Mouse (Mus musculus) fibroblast of lung, adult 2 months (primary cell): ENCODE results near the gene Rrp7a.

Experiments used
- DNase-seq: peaks from one replicate; pipeline ENCODE4 v3.0.0-alpha.2; 2011; ENCODE audit warnings: low read depth

Gene Rrp7a

GRCm38 (mm10) chr15:83111874-83112273 is 10.7 kb downstream of the Rrp7a start:
- no peak for DNase-seq

GRCm38 (mm10) chr15:83111290-83111689 is 11.3 kb downstream of the Rrp7a start:
- no peak for DNase-seq

- no peak for DNase-seq
Measured at GRCm38 (mm10) chr15:83107814-83108213, 14.8 kb downstream of the Rrp7a start.

DNA sequence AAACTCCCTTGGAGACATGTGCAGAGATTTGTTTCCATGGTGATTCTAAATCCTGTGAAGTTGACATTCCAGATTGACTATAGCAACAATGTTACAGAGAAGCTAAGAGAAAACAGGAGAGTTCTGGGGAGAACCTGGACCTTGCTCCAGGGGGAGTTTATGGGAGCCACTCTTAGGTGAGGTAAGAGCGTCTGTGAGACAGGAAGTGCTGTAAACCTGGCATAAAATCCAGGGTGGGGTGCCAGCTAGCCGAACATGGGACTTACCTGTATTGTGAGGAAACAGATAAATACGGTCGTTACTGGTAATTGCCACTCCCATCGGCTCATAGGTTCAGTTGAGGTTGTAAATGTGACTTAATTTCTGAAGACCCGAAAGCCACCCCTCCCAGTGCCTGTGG is 16.2 kb downstream of the Rrp7a start:
- DNase-seq: no peak

DNA sequence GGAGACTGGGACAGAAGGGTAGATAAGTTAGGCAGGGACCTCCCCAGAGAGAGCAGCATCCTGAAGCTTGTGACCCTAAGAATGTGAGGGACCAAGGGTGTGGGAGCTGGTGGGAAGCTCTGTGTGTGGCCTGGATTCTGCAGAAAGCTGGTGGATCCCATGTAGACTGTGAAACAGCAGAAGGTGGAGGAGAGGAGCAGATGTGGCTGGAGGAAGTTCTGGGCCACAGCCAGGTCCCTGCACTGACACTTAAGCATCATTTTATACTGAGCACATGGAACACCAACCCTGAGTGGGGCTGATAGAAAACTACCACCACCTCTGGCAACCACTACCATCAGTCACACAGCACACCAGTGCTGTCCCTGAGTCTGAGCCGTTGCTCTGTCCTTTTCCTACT is 19.5 kb downstream of the Rrp7a start:
- no peak for DNase-seq

- no peak for DNase-seq
Measured at GRCm38 (mm10) chr15:83100332-83100662, 22.3 kb downstream of the Rrp7a start.

- peak; percentile 70 for DNase-seq
Measured at GRCm38 (mm10) chr15:83099533-83100331, 22.9 kb downstream of the Rrp7a start.

- no peak for DNase-seq
Measured at GRCm38 (mm10) chr15:83095950-83096349, 26.7 kb downstream of the Rrp7a start.

GRCm38 (mm10) chr15:83093687-83094086 is 28.9 kb downstream of the Rrp7a start:
- no peak for DNase-seq

GRCm38 (mm10) chr15:83090874-83091273 is 31.7 kb downstream of the Rrp7a start:
- DNase-seq: no peak

DNA sequence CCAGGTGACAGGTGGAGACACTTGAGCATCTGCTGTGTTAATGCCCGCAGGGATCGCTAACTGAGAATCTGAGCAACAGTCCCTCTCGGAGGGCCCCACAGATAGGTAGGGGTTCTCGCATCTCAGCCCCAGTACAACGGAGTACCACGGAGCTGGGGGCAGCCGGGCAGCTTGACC is 33.3 kb downstream of the Rrp7a start, which contains the start of gene Serhl:
TSS of gene Serhl (plus strand) at position 78 of the 177 bp plus-strand sequence.
- DNase-seq: no peak

DNA sequence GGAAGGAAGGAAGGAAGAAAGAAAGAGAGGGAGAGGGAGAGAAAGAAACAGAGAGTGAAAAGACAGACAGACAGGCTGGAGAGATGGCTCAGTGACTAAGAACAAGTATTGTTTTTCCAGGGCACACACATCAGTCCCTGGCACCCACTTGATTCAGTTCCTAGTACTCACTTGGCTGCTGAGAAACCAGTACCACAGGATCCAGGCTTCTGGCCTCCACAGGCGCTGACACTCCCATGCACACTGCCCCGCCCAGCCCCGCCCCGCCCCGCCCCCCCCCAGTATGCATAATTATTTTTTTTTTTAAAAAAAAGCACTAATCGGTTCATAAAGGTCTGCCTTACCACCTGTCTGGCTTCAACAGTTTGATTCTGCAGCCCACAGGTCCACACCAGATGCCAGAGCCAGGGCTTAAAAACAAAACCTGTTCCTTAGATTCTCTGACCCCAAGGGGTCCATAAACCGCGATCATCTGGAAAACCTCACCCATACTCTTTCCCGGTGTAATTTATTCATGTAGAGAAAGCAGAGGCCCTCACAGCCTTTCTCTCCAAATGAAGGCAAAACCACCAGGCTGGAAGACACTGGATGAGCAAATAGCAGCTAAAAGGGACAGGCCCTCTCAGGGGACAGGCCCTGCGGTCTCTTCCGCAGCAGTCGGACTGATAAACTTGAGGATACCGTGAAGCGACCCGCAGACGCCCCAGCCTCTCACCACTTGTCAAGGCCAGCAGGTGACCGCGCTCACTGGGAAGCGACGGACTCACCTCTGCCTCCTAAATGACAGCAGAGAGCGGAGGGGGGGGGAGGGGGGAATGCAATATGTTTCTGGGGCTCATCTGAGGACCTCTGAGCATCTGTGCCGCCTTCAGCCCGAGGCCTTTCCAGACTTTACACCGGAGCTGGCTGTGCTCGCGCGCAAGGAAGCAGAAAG is 33.8 kb downstream of the Rrp7a start:
- no peak for DNase-seq

DNA sequence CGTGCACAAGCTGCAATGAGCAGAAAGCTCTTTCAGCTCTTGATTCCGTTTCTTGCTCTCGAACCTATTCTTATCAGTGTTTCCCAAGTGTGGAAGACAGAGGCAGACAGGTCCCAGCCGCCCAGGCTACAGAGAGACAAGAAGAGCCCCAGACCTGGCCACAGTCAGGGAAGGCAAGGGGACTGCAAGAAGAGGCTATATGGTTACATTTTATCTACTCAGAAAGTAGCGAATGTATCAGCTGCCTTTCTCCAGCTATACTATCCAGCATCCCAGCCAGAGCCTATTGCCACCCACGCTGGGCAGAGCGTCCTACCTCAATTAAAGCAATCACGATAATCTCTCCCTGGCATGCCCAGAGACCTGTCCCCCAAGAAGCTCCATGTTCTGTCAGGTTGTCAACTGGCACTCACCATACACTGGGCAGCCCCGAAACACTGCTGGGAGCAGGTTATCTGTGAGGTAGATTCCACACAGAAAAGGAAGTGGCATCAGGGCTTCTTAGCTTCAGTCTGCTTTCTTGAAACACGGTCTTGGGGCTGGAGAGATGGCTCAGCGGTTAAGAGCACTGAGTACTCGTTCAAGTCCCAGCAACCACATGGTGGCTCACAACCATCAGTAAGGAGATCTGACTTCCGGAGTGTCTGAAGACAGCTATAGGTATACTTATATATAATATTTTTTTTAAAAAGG is 35.8 kb downstream of the Rrp7a start:
- DNase-seq: no peak

DNA sequence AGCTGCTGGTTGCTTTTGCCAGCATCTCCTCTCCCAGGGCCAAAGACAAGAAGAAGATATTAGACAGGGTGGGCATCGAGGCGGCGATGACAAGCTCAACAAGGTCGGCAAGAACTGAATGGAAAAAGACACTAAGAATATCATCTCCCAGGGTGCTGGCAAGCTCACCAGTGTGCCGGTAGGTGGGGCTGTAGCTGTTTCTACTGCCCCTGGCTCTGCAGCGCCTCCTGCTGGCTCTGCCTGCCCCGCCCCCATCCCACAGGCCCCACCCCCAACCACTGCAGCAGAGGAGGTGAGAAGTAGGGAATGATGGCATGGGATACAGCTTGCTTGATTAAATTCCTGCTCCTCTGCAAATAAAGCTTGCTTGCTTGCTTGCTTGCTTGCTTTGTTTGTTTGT is 36.7 kb downstream of the Rrp7a start:
- no peak for DNase-seq

GRCm38 (mm10) chr15:83084022-83084640 is 38.5 kb downstream of the Rrp7a start:
- DNase-seq: peak; percentile 22

- no peak for DNase-seq
Measured at GRCm38 (mm10) chr15:83083530-83083929, 39.1 kb downstream of the Rrp7a start.

DNA sequence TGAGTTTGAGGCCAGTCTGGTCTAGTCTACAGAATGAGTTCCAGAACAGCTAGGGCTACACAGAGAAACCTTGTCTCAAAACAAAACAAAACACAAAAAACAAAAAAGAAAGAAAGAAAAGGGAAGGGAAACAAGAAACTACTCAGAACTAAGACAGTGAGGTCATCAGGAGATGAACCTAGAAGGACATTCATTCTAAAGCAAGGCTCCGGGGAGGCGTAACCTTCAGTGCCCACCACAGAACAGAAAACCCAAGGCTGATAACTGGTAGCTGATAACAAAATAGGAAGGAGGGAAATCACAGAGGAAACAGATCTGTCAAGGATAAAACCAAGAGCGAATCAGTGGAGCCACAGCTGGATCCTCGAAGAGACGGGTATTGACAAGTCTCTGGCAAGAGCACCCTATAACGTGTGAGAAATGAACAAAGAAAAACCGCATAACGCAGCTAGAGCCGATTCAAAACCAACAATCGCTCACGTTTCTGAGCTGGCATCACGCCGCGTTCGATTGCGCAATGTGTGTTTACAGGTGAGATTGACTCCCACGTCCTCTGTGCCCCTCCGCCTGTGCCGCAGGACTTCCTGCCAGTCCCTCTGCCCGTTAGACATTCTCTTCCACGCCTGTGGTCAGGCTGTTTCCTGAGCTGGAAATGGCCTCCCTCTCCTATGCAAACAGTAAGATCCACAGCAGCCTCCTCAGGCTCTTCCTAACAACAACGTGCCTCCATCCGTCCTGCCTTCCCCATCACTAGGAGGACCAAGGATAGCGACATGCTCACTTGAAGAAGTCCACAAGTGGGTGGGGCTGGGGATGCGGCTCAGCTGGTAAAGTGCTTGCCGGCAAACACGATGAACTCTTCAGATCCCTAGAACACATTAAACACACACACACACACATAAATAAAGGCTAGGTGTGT is 46.7 kb downstream of the Rrp7a start:
- DNase-seq: no peak

GRCm38 (mm10) chr15:83074179-83074578 is 48.4 kb downstream of the Rrp7a start:
- no peak for DNase-seq

DNA sequence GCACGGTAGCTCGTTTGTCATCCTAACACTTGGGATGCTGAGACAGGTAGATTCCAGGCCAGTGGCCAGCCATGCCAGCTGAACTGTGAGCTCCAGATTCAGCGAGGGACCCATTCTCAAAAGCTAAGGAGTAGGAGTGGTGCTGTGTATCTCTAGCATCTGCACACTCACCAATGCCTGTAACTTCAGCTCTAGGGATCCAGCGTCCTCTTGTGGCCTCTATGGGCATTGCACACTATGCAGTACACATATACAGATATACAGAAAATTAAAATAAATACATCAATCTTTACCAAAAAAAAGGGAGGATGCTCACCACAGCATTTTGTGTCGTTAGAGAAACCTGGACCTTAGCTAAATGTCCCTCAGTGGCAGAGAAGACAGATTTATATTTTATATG is 50.8 kb downstream of the Rrp7a start:
- no peak for DNase-seq

- peak; percentile 50 for DNase-seq
Measured at GRCm38 (mm10) chr15:83070942-83071341, 51.7 kb downstream of the Rrp7a start.

DNA sequence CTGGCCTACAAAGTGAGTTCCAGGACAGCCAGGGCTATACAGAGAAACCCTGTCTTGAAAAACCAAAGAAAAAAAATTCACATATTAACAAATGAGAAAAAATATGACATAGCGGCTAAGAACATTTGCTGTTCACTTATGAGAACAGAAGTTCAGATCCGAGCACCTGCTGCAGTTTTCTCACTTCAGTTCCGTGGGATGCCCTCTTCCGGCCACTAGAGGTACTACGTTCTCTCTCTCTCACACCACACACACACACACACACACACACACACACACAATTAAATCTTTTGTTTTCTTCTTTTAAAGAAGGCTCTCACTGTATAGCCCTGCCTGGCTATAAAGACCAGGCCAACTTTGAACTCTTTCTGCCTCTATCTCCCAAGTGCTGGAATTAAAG is 54.3 kb downstream of the Rrp7a start:
- DNase-seq: no peak
